Mouse (Mus musculus) B cell, adult 67 days (primary cell): ENCODE measurements around the gene Sema3c. TPM values are rescaled to one million over a fixed set of nuclear protein-coding genes. Genes with fewer than 3 reads are reported as not detected.

Experiments used
- total RNA-seq, 2 experiments: library from RNA; stranded (reverse); gene quantifications; 4 replicates each; pipeline ENCODE4 v1.2.4; 2023

The Sema3c gene
- not detected for total RNA-seq

DNA sequence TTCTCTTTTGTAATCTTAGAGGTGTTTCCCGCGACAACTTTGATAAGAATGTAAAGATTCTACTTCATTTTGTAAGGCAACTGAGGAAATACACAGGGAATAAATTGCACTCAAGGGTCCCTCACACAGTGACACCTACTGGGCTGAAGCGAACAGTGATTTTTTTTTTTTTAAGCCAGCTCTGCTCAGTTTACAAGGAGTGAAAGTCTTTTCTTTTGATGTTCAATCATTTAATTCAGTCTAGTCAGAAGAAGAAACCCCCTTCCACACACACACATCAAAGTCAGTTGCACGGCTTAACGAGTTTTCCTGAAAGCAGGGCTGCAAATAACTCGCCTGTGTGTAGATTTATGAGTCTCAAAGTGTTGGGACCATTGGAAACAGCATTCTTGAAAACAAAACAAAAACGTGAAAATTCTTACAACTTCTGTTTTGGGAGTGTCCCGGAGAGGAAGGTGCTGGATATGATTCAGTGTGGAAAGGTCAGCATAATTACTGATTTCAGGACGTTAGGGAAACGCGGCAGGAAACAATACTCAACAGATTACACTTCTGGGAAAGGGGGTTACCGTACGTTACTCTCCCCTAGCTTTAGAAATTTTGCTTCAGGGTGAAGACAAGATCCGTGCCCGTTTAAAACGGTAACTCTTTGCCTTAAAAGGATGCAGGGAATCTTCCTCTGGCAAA, at the start of gene Sema3c:
Sema3c (plus strand) TSS at position 588 of the 687 bp plus-strand sequence.

Other genes starting within 250 kb of the Sema3c start
- gene Speer4f2, start 201.1 kb upstream of the Sema3c start, total RNA-seq, result not detected
- gene Speer4f1, start 98.2 kb upstream of the Sema3c start, total RNA-seq, result not detected